Mouse (Mus musculus): ENCODE results near the gene C5ar2.
"Not testable (repeated sequence)": the region's sequence is repeated elsewhere in the genome, so short reads cannot be mapped to it uniquely, and the experiment has no call there.

The C5ar2 gene

DNA sequence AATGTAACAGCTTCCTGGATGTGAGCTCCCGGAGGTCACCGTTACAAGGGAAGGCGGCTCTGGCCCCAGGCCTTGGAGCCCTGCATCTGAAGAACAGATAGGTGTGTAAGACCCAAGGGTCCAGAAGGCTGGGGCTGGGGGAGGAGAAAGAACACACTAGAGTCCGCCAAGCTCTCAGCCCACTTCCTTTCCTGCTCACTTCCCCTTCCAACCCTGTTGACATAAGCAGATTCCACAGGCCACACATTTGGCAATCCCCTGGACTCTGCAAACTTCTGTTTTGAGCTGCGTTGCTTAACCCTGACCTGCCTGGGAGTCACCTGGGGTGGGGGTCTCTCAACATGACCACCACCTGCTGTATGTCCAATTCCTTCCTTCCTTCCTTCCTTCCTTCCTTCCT is at the start of gene C5ar2:
TSS of gene C5ar2 (minus strand) at position 88 of the 400 bp plus-strand sequence.
- DNase-seq (ENCODE audit: low read depth, low spot score) = no peak

DNA sequence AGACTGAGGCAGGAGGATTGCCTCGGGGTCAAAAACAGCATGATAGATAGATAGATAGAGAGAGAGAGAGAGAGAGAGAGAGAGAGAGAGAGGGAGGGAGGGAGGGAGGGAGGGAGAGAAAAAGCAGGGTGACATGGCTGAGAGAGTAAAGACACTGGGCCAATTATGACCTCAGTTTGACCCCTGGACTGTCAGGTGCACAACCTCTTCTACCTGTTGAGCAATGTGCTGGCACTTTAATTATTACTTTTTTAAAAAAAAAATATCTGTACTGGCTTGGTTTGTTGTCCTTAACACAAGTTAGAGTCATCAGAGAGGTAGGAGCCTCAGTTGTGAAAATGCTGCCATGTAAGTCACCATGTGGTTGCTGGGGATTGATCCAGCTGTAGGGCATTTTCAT is 43.8 kb upstream of the C5ar2 start:
- DNase-seq (ENCODE audit: low read depth, low spot score) = no peak

DNA sequence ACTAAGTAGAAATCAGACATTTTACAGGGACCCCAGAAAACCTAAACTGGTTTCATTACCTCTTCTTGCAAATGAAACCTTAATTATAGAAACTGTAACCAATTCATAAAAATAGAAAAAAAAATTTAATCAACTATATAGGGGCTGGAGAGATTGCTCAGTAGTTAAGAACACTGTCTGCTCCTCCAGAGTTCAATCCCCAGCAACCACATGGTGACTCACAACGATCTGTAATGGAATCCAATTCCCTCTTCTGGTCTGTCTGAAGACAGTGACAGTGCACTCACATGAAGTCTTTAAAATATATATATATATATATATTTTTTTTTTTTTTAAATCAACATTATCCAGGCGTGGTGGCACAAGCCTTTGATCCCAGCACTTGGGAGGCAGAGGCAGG is 43.1 kb upstream of the C5ar2 start:
- DNase-seq (ENCODE audit: low read depth, low spot score) = no peak

DNA sequence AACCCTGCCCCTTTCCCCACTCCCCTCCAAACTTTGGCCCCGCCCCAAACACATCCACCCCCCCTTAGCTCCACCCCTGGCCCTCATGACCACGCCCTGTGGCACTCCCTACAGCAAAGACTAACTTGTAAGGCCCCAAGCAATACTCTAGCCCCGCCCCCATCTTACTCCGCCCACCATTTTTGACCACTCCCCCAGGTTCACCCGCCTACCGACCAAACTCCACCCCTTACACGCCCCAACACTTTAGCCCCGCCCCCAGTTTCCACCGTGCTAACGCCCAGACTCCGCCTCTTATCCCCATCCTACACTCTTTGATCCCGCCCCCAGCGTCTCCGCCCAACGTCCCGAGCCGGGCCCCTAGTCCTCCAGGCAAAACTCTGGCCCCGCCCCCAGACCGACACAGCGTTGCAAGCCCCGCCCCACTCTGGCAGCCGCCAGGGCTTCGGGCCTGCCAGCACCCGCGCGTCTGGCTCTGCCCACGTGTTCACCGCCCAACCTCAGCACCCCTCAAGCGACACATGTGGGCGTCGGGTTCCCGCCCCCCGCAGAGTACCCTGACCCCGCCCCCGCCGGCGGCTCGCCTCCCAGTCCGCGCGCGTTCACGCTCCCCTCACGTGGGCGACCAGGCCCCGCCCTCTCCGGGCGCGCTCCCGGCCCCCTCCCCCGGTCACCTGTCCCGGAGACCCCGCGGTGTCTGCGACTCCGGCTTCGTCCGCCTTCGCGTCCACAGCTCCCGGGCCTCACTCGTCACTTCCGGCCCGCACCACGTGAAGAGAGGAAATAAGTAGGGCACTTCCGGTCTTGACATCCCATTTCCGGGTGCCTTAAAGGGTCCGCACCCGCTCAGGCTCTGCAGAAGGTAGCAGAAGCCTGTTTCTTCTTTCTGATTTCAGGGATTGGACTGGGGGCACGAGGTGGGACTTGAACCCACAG is 42.3 kb upstream of the C5ar2 start, which contains the start of gene Ccdc9:
TSS of gene Ccdc9 (minus strand) at position 770 of the 936 bp plus-strand sequence.
- peak; percentile 96 for DNase-seq (ENCODE audit: low read depth, low spot score)

DNA sequence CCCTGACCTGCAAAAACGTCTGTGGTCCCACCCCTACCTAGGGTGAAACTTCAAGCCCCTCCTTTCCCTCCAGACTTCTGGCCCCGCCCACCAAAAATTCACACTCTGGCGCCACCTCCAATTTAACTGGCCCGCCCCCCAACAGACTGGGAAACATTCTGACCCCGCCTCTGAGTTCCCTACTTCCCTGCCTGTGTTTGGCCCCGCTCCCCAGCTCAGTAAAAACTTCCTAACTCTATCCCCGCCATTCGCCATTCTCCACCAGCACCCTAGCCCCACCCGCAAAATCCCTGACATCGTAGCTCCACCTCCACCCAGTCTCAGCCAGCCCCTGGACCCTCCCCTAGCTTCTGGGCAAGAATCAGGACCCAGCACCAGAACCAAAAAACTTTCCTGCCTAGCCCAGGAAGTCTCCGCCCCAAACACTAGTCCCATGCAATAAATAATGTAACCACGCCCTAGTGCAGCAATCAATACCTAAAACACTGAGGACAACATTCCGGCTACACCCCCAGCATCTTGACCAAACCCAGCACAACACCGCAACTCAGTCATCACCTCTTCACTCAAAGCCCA is 41.6 kb upstream of the C5ar2 start:
- no peak for DNase-seq (ENCODE audit: low read depth, low spot score)

DNA sequence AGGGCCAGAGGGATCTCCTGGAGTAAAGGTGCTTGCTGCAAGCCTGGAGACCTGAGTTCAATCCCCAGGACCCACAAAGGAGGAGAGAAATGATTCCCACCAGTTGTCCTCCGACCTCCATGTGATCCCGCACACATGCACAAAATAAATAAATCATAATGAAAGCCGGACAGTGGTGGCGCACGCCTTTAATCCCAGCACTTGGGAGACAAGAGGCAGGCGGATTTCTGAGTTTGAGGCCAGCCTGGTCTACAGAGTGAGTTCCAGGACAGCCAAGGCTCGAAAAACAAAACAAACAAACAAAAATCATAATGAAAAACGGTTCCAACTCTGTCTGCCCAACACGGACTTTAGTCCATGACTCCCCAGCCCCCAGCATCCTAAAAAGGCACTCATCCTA is 41.0 kb upstream of the C5ar2 start:
- no peak for DNase-seq (ENCODE audit: low read depth, low spot score)

DNA sequence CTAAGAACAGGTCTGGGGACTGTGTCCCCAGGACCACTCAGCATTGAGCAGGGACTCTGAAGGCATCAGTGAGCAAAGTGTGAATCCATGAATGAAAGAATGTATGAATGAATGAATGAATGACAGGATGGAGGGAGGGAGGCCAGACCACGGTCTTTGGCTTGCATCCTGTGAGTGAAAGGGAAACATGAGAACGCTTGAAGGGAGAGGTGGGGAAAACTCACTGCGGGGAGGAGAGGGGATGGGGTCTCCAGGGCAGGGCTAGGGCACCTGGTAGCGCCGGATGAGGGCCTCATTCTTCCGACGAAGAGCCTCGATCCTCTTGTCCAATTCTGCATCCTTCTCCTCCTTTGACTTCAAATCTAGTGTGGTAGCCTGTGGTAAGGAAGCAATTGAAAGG is 40.0 kb upstream of the C5ar2 start:
- DNase-seq (ENCODE audit: low read depth, low spot score) = no peak

DNA sequence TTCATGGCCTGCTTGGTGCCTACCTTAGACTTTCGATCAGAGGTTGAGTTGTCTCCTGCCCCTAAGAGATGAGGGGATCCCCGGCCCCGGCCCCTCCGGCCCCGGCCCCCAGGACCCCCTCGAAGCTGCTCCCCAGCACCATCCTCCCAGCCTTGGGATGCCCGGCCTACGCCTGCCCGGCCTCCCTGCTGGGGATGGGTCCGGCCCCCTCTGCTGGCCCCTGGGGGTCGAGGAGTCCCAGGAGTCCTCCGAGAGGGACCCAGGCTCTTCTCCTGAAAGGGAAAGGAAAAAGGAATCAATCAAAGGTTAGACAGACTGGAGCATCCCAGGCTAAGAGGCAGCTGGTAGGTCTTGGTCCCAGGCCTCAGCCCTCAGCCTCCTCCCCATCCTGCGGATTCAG is 38.4 kb upstream of the C5ar2 start:
- DNase-seq (ENCODE audit: low read depth, low spot score) = no peak

DNA sequence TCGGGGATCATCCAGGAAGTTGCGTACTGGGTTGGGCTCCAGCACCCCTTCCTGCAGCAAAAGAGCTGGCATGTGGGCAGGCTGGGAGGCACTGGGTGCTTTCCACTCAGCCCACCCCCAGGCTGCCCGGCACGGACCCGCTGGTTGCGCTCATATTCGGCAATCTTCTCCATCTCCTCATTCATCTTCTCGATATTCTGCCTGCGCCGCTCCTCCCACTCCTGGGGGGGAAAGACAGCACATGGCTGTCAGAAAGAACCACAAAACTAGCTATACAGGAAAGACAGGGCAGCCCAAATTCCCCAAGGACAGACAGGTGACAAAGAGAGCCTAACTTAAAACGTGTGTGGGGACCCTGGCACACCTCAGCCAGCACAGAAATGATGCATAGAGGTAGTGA is 36.8 kb upstream of the C5ar2 start:
- no peak for DNase-seq (ENCODE audit: low read depth, low spot score)

DNA sequence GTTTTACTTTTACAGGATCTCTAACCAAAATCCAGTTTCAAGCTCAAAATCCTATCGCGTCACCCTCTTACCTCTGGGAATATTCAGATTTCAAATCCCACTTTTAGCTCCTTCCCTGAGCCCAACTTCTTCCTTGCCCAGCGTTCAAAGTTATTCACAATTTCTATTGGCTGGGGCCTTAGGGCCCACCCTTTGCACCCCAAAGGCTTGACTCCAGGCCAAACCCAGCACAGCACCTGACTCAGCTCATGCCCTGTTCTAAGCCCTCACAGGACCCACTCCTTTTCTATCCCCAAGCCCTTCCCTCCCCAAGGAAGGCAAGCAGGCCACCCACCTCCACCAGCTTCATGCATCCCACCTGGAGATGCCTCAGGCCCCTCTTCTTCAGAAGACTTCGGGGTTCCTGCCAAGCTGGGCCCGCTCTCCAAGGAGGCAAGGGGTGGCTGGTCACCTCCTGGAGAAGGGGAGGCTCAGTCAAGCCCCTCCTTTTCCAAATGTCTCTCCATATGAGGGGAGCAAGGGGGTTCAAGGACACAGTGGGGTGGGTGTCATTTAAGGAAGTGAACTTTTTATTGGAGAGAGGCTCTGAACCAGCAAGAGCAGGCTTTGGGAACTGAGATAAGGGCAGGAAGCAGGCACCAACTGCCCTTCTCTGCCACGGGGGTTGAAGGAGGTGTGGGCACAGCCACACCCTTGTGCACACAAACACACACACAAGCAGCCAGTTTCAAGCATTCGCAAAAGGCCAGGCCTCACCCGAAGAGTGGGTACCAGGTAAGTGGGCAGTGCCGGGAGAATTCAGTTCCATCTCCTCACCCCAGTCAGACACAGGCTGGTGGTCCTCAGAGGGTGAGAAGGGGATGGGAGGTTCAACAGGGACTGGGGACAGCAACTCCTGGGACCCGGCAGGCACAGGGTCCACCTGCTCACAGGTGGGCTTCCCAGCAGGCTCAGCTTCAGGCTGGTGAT is 31.3 kb upstream of the C5ar2 start:
- no peak for DNase-seq (ENCODE audit: low read depth, low spot score)

DNA sequence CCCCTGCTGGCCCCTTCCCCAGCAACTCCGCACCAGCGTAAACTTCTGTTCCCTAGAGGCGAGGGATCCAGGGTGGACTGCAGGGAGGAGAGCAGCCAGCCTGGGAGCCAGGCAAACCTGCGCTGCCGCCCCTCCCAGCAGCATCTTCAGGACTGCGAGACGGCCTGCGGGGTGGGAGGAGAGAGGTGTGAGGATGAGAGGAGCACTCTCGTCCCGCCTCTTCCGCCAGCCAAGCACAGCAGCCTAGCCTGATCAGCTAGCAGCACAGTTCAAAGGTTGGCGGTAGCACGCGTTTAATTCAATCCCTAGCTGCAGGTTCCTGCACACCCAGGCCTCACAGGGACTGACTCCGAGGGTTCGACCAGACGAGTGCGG is 29.8 kb upstream of the C5ar2 start:
- peak; percentile 60 for DNase-seq (ENCODE audit: low read depth, low spot score)

DNA sequence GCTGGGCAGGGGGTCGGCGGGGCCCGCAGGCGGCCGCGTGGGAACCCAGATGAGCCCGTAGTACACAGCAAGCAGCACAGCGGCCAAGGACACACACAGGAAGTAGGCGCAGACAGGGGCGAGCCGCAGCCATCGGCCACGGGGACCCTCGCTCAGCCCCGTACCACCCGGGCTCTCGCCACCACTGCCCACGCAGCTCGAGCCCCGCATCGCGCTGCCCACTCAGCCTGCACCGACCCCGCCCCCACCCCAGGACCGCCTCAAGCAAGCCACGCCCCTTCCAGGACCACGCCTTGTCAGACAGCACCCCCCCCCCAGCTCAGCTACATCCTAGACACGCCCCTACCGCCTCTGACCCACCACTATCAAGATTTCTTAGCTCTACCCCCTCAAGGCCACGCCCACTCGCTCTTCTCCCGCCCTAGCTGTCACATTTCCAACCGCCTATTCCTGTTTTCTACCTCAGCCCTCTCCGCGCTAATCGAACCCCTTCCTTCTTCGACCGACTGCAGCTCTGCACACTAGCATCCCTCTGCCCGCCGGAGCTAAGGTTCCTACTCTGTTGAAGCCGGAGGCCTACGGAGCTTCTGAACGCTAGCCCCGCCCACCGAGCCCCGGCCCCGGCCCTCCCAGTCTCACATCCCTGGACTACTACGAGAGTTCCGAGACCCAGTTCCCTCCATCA is 29.3 kb upstream of the C5ar2 start, which contains the start of gene Inafm1:
TSS of gene Inafm1 (minus strand) at position 537 of the 685 bp plus-strand sequence.
- peak; percentile 95 for DNase-seq (ENCODE audit: low read depth, low spot score)

DNA sequence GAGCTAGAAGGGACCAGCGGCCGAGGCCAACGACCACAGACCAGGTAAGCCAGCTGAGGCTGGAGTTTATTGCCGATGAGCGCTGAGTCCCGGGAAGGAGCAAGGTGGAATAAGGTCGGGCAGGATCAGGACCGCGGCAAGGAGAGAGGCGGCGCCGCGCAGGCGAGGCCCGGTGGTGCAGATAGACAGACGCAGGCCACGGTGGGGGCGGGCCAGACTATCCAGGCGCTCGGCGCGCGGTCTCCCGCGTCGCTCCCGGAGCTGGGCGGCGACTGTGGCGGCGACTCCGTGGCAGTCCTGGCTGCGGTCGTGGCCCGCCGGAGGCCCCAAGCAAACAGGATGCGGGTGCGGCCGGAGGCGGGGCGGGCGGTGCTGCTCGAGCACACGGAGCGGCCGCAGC is 28.7 kb upstream of the C5ar2 start:
- peak; percentile 36 for DNase-seq (ENCODE audit: low read depth, low spot score)

DNA sequence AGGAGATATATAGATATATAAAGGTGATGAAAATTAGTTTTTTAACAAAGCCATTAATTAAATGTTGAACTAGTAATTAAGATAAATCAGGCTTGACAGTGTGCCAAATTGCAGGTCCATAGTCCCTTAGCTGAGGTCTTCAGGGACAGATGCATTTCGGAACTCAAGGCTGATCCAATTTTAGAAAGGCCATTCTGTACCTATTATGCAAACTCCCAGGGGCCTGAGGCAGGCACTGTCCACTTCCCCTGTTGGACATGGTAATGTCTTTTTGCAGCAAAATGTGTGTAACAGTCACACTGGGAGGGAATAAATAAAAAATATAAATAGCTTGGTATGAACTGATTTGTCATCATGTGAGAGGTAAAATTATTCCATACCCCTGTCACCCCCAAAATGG is 27.2 kb upstream of the C5ar2 start:
- no peak for DNase-seq (ENCODE audit: low read depth, low spot score)

DNA sequence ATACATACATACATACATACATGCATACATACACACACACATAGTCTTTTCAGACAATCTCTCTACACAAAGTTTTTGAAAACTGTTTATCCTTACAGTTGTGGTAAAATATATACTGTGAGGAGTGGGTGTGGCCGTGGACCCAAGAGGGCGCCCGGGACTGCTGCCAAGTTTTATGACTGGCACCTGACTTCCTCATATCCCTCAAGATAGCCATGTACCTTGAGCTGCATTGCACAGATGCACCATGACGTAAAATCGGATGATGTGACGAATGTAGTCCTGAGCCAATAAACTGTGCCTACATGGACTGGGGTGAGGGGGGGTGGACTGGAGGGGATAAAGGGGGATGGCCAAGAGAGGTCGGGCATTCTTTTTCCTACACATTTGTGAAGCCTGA is 22.6 kb upstream of the C5ar2 start:
- not testable (repeated sequence) for DNase-seq (ENCODE audit: low read depth, low spot score)

DNA sequence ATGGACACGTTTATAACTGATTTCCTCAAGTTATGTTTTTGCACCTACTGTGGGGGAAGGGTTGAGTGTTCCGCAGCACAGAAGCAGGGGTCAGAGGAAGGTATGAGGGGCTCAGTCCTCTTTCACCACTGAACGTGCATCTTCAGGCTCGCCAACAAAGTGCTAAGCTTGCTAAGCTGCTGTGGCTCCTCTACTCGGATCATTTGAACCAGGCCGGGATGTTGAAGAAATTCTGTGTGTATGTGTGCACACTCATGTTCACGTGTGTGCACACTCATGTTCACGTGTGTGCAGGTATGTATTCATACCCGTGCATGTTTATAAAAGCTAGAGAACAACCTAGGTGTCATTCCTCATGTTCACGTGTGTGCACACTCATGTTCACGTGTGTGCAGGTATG is 21.9 kb upstream of the C5ar2 start:
- DNase-seq (ENCODE audit: low read depth, low spot score) = no peak

DNA sequence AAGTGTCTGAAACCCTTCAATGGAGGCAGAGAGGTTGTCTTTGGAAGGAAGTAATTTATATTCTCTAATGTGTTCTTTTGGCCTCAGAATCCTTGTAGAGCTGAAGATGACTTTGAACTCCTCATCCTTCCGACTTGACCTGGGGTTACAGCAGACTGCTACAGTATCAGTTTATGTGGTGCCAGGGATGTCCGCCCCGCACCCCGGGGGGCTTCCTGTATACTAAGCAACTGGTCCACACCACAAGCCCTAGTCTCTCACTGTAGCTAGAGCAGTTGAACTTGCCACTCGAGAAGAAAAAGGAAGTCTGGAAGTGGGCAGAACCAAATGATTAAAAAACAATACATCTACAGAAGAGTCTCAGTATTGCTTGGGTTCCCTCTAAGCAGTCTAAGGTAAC is 19.9 kb upstream of the C5ar2 start:
- DNase-seq (ENCODE audit: low read depth, low spot score) = no peak

DNA sequence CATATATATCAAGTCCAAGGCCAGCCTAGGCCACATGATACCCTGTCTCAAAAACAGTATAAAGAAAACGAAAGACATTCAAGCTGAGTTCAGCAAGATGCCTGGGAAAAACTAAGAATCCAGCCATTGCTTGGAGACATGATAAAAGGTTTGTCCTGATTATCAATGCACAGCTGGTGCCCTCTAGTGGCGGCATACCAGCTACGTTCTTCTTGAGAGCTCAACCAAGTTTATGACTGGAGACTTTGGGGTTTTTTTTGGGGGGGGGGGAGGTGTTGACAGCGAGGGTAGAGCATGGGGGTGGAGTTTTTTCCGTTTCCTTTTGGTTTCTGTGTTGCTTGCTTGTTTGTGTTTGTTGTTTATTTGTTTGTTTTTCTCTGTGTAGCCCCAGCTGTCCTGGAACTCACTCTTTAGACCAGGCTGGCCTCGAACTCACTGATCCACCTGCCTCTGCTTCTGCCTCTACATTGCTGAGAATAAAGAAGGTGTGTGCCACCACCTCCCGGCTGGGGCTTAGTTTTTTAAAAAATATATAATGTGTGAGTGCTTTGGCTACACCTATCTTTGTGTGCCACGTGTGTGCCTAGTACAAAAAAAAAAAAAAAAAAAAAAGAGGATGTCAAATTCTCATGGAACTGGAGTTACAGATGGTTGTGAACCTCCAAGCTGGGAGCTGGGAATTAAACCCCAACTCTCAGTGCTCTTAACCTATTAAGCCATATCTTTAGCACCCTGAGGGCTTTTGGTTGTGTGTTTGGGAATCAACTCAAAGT is 19.2 kb upstream of the C5ar2 start:
- no peak for DNase-seq (ENCODE audit: low read depth, low spot score)

DNA sequence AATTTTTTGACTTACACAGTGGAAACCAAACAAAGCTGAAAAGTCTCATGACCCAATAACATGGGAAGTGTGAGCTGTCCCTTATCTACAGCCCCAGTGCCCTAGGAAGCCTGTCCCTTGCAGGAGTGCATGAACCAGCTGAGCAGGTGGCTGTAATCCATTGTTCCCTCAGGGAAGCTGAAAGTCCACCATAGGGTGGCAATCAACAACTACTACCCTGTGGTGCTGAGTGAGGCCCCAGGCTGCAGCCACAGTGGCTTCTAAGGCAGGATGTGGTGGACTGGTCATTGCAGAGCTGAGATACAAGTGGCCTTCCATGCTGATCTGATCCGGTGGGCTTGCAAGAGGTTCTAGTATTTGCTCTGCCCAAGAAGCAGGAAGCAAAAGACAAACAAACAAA is 17.1 kb upstream of the C5ar2 start:
- DNase-seq (ENCODE audit: low read depth, low spot score) = no peak

DNA sequence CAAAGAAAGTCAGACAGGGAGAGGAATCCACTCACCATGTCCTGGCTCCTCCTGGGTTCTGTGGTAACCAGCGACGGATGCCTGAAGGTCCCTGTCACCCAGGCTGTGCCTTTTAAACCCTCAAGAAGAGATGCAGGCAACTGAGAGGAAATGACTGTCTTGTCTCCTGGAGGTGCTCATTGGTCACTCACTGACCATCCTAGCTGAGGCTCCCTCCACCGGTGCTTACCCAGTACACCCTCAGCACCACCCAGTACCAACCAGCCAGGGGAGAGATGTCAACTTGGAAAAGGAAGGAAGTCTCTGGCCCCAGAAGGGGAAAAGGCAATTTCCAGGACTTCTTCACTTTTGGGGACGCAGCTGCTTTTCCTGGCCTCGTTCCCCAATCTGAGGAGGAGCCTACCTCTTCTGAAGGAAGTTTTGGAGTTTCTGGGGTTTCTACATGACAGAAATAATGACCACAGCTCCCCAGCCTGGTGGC is 15.2 kb upstream of the C5ar2 start, which contains the start of gene C5ar1:
TSS of gene C5ar1 (minus strand) at position 431 of the 481 bp plus-strand sequence.
- DNase-seq (ENCODE audit: low read depth, low spot score) = no peak

Measured in telencephalon, adult 2 months (tissue).